Mouse (Mus musculus) spleen, adult 2 months (tissue): Measurements from ENCODE around the gene Asb4.

Experiments used
- CTCF ChIP-seq: fragments of 200-500 bp; IDR thresholded peaks from 2 replicates; pipeline ENCODE4 v1.5.1; 2011; ENCODE audit warnings: mild to moderate bottlenecking, inconsistent platforms; ENCODE audit not compliant: insufficient read depth, insufficient read length, insufficient replicate concordance; ENCODE audit errors: extremely low read depth
- POLR2A ChIP-seq: fragments of 200-500 bp; IDR thresholded peaks from 2 replicates; pipeline ENCODE4 v1.6.1; 2011; ENCODE audit warnings: low read depth, low read length, inconsistent platforms

DNA sequence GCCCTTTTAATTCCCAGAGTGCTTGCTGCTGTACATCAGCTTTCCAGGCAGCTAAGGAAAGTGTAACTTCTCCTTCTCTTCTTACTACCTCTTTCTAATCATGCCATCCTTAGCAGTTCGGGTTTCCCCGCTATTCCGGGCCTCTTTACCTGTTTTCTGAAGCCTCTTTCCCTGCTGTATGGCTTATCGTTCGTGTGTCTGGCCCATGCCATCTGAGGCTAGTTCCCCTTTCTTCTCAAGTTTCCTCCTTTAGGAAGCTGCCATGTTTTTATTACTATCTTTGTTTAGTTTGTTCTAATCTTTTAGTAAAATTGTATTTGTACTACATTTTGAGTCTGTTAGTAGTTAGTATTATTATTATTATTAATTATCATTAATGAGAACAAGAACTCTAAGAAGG lies 17.3 kb upstream of the Asb4 start:
- TF ChIP-seq CTCF, result no peak
- TF ChIP-seq POLR2A, result no peak
